Mouse (Mus musculus) myocyte (in vitro differentiated cells): ENCODE measurements around the gene Trp63.

Experiments used
- E2F4 ChIP-seq: IDR thresholded peaks from one replicate; pipeline ENCODE4 v1.6.1; 2011; ENCODE audit warnings: mild to moderate bottlenecking, control low read depth, moderate library complexity; ENCODE audit not compliant: insufficient read depth
- MAX ChIP-seq: IDR thresholded peaks from one replicate; pipeline ENCODE4 v1.6.1; 2011; ENCODE audit warnings: low read depth, mild to moderate bottlenecking, control low read depth
- MYOD1 ChIP-seq, 3 experiments: IDR thresholded peaks; one replicate each; pipeline ENCODE4 v1.6.1; 2011; ENCODE audit warnings: control low read depth in 2 of 3, low read depth in 2 of 3, mild to moderate bottlenecking in 2 of 3, moderate library complexity in 1 of 3; ENCODE audit not compliant: insufficient read length in 2 of 3, control insufficient read depth in 1 of 3
- POLR2A ChIP-seq: IDR thresholded peaks from one replicate; pipeline ENCODE4 v1.6.1; 2011; ENCODE audit warnings: low read depth, mild to moderate bottlenecking, control low read depth, moderate library complexity; ENCODE audit not compliant: insufficient read length
- POLR2AphosphoS2 ChIP-seq: IDR thresholded peaks from one replicate; pipeline ENCODE4 v1.6.1; 2011; ENCODE audit warnings: low read depth, control low read depth; ENCODE audit not compliant: insufficient read length
- REST ChIP-seq: IDR thresholded peaks from one replicate; pipeline ENCODE4 v1.6.1; 2011; ENCODE audit warnings: mild to moderate bottlenecking, control low read depth, moderate library complexity; ENCODE audit not compliant: insufficient read depth, insufficient read length
- SRF ChIP-seq: IDR thresholded peaks from one replicate; pipeline ENCODE4 v1.6.1; 2011; ENCODE audit warnings: low read depth; ENCODE audit not compliant: control insufficient read depth, insufficient read length
- TCF12 ChIP-seq: IDR thresholded peaks from one replicate; pipeline ENCODE4 v1.6.1; 2011; ENCODE audit warnings: mild to moderate bottlenecking, control low read depth; ENCODE audit not compliant: poor library complexity, insufficient read depth, severe bottlenecking
- TCF3 ChIP-seq: IDR thresholded peaks from one replicate; pipeline ENCODE4 v1.6.1; 2011; ENCODE audit warnings: low read depth, control low read depth; ENCODE audit not compliant: insufficient read length
- USF1 ChIP-seq: IDR thresholded peaks from one replicate; pipeline ENCODE4 v1.6.1; 2011; ENCODE audit warnings: low read depth, mild to moderate bottlenecking, control low read depth, moderate library complexity

GRCm38 (mm10) chr16:25900389-25900908 is 216.9 kb downstream of the Trp63 start:
- TF ChIP-seq POLR2AphosphoS2 (no peak), SRF (no peak), E2F4 (no peak), POLR2A (no peak), MAX (no peak), TCF12 (no peak), MYOD1 (IDR thresholded peaks at IDR 0.05; ENCODE audit: control insufficient read depth in 1 of 3, insufficient read length in 2 of 3, low read depth in 2 of 3) (no peak), USF1 (no peak), REST (no peak), TCF3 (no peak)
